Mouse (Mus musculus) embryonic facial prominence, embryonic 14.5 days (tissue): Measurements from ENCODE around the gene Cyp26a1. TPM values are rescaled to one million over a fixed set of nuclear protein-coding genes. Genes with fewer than 3 reads are reported as not detected.
A peak's percentile ranks its signal among the peaks of the same experiment; 100 is the strongest.

Source experiments
- ATAC-seq: fragments of 200-750 bp; cut with Nextera tagmentation; 2 replicates; pipeline ENCODE4 v1.8.0; 2017; ENCODE audit warnings: low read depth, moderate number of reproducible peaks, moderate TSS enrichment
- DNase-seq: peaks from one replicate; pipeline ENCODE4 v3.0.0-alpha.2; 2015; ENCODE audit warnings: low spot score
- H3K27ac ChIP-seq: fragments of 300-500 bp; sonication (generic); replicated peaks from 2 replicates; pipeline ENCODE4 v1.5.1; 2014; ENCODE audit warnings: low read depth, mild to moderate bottlenecking, low read length, moderate library complexity
- H3K27me3 ChIP-seq: fragments of 300-500 bp; sonication (generic); replicated peaks from 2 replicates; pipeline ENCODE4 v1.6.1; 2014; ENCODE audit warnings: low read length; ENCODE audit not compliant: control insufficient read depth, insufficient read depth
- H3K36me3 ChIP-seq: fragments of 300-500 bp; sonication (generic); 2 replicates; pipeline ENCODE4 v1.6.1; 2014; ENCODE audit warnings: low read length, mixed read lengths; ENCODE audit not compliant: control insufficient read depth, insufficient read depth
- H3K4me1 ChIP-seq: fragments of 300-500 bp; sonication (generic); 2 replicates; pipeline ENCODE4 v1.6.1; 2014; ENCODE audit warnings: antibody characterized with exemption, low read length; ENCODE audit not compliant: control insufficient read depth, insufficient read depth
- H3K4me2 ChIP-seq: fragments of 300-500 bp; sonication (generic); 2 replicates; pipeline ENCODE4 v1.6.1; 2014; ENCODE audit warnings: low read depth, mild to moderate bottlenecking, low read length, moderate library complexity, mixed read lengths
- H3K4me3 ChIP-seq: fragments of 300-500 bp; sonication (generic); 2 replicates; pipeline ENCODE4 v1.5.1; 2014; ENCODE audit warnings: low read depth, mild to moderate bottlenecking, low read length
- H3K9ac ChIP-seq: fragments of 300-500 bp; sonication (generic); 2 replicates; pipeline ENCODE4 v1.6.1; 2014; ENCODE audit warnings: low read depth, mild to moderate bottlenecking, low read length, moderate library complexity, mixed read lengths
- H3K9me3 ChIP-seq: fragments of 300-500 bp; sonication (generic); 2 replicates; pipeline ENCODE4 v1.6.1; 2016; ENCODE audit warnings: low read length; ENCODE audit not compliant: control insufficient read depth
- WGBS: fragments of 180-500 bp; shearing (Covaris S2); extraction: QIAGEN DNeasy Blood & Tissue Kit; methylation state at CpG from one replicate; pipeline ENCODE4 v1.1.7; 2014; 5-methylcytosine and 5-hydroxymethylcytosine counted together
- polyA plus RNA-seq: library from polyadenylated mRNA; unstranded; fragments of >200 nt; fragmentation: Nextera tagmentation; extraction: Ambion mirVana; gene quantifications from 2 replicates; pipeline ENCODE4 v1.2.1, GENCODE M21; 2014

Cyp26a1 gene
- polyA plus RNA-seq = 6.8 and 8.1 TPM in 2 replicates

GRCm38 (mm10) chr19:37697651-37698272 lies at the start of gene Cyp26a1:
TSS of gene Cyp26a1 (plus strand) at chr19:37697798.
- no peak within 1 kb of the TSS for H3K27ac ChIP-seq
- no peaks in the 10 kb centered on the region for H3K36me3 ChIP-seq
- H3K9ac ChIP-seq = peak within 1 kb of the TSS; percentile 2; the same call in 1 of the 2 replicates
- H3K4me1 ChIP-seq = peaks cover 5% of the 10 kb centered on the region; the same call in 1 of the 2 replicates
- 0% methylated on average over 44 of the region's 51 CpGs for WGBS
- ATAC-seq (peak; percentile 51), DNase-seq (no peak)
- peak within 1 kb of the TSS; percentile 66 for H3K4me2 ChIP-seq
- H3K27me3 ChIP-seq = peaks cover 95% of the 10 kb centered on the region
- no peaks in the 10 kb centered on the region for H3K9me3 ChIP-seq
- peak within 1 kb of the TSS; percentile 39 for H3K4me3 ChIP-seq

GRCm38 (mm10) chr19:37647994-37648393 lies 49.6 kb upstream of the Cyp26a1 start:
- 27% methylated on average over 2 of the region's 2 CpGs for WGBS
- Histone ChIP-seq H3K27me3 (no peaks in the 10 kb centered on the region), H3K4me3 (no peak overlapping the region), H3K9me3 (no peaks in the 10 kb centered on the region), H3K4me2 (no peak overlapping the region), H3K27ac (no peak overlapping the region), H3K4me1 (no peaks in the 10 kb centered on the region), H3K9ac (no peak overlapping the region), H3K36me3 (no peaks in the 10 kb centered on the region)
- DNase-seq (peak; percentile 53), ATAC-seq (no peak)

GRCm38 (mm10) chr19:37650526-37650925 lies 47.1 kb upstream of the Cyp26a1 start:
- H3K9me3 ChIP-seq = no peaks in the 10 kb centered on the region
- H3K4me1 ChIP-seq = no peaks in the 10 kb centered on the region
- H3K27ac ChIP-seq = no peak overlapping the region
- 38% methylated on average over 2 of the region's 2 CpGs for WGBS
- no peaks in the 10 kb centered on the region for H3K27me3 ChIP-seq
- H3K9ac ChIP-seq = no peak overlapping the region
- no peak for ATAC-seq
- DNase-seq = peak; percentile 30
- no peaks in the 10 kb centered on the region for H3K36me3 ChIP-seq
- H3K4me2 ChIP-seq = no peak overlapping the region
- no peak overlapping the region for H3K4me3 ChIP-seq

GRCm38 (mm10) chr19:37654012-37654411 lies 43.6 kb upstream of the Cyp26a1 start:
- Histone ChIP-seq H3K9me3 (no peaks in the 10 kb centered on the region), H3K4me3 (no peak overlapping the region), H3K27me3 (no peaks in the 10 kb centered on the region), H3K27ac (no peak overlapping the region), H3K4me1 (peaks cover 3% of the 10 kb centered on the region; the same call in 1 of the 2 replicates), H3K4me2 (no peak overlapping the region), H3K36me3 (no peaks in the 10 kb centered on the region), H3K9ac (no peak overlapping the region)
- WGBS = 30% methylated on average over 5 of the region's 5 CpGs
- ATAC-seq (no peak), DNase-seq (no peak)

- Histone ChIP-seq H3K4me2 (no peak overlapping the region), H3K27ac (no peak overlapping the region), H3K4me3 (no peak overlapping the region), H3K9me3 (no peaks in the 10 kb centered on the region), H3K27me3 (no peaks in the 10 kb centered on the region), H3K9ac (no peak overlapping the region), H3K36me3 (no peaks in the 10 kb centered on the region), H3K4me1 (peaks cover 3% of the 10 kb centered on the region; the same call in 1 of the 2 replicates)
- no peak for DNase-seq
- no peak for ATAC-seq
- WGBS = 9% methylated on average over 9 of the region's 9 CpGs
Measured at GRCm38 (mm10) chr19:37656441-37656840, 41.2 kb upstream of the Cyp26a1 start.

GRCm38 (mm10) chr19:37665256-37665655 lies 32.3 kb upstream of the Cyp26a1 start:
- WGBS = 63% methylated on average over 6 of the region's 6 CpGs
- H3K4me3 ChIP-seq = no peak overlapping the region
- H3K9ac ChIP-seq = no peak overlapping the region
- no peak overlapping the region for H3K4me2 ChIP-seq
- DNase-seq = no peak
- H3K4me1 ChIP-seq = no peaks in the 10 kb centered on the region
- no peaks in the 10 kb centered on the region for H3K36me3 ChIP-seq
- no peaks in the 10 kb centered on the region for H3K9me3 ChIP-seq
- no peak for ATAC-seq
- no peak overlapping the region for H3K27ac ChIP-seq
- no peaks in the 10 kb centered on the region for H3K27me3 ChIP-seq

GRCm38 (mm10) chr19:37667855-37668594 lies 29.6 kb upstream of the Cyp26a1 start:
- Histone ChIP-seq H3K27ac (no peak overlapping the region), H3K27me3 (no peaks in the 10 kb centered on the region), H3K9me3 (no peaks in the 10 kb centered on the region), H3K36me3 (no peaks in the 10 kb centered on the region), H3K4me1 (no peaks in the 10 kb centered on the region), H3K4me3 (no peak overlapping the region), H3K4me2 (no peak overlapping the region), H3K9ac (no peak overlapping the region)
- ATAC-seq (no peak), DNase-seq (no peak)
- 59% methylated on average over 13 of the region's 13 CpGs for WGBS

- Histone ChIP-seq H3K9ac (no peak overlapping the region), H3K27ac (no peak overlapping the region), H3K4me3 (no peak overlapping the region), H3K4me2 (no peak overlapping the region), H3K36me3 (no peaks in the 10 kb centered on the region), H3K9me3 (no peaks in the 10 kb centered on the region), H3K4me1 (no peaks in the 10 kb centered on the region), H3K27me3 (no peaks in the 10 kb centered on the region)
- DNase-seq (no peak), ATAC-seq (no peak)
- WGBS = 84% methylated on average over 5 of the region's 5 CpGs
Measured at GRCm38 (mm10) chr19:37668657-37669056, 28.9 kb upstream of the Cyp26a1 start.
